Mouse (Mus musculus) heart, embryonic 11.5 days (tissue): ENCODE measurements around the gene Pcgf1. TPM values are rescaled to one million over a fixed set of nuclear protein-coding genes. Genes with fewer than 3 reads are reported as not detected.

Source experiments
- ATAC-seq: fragments of 200-750 bp; cut with Nextera tagmentation; replicated peaks from 2 replicates; pipeline ENCODE4 v1.8.0; 2017; ENCODE audit warnings: moderate library complexity; ENCODE audit not compliant: insufficient number of reproducible peaks, low FRiP score, low TSS enrichment
- H3K27ac ChIP-seq: fragments of 300-500 bp; sonication (generic); 2 replicates; pipeline ENCODE4 v1.5.1; 2014; ENCODE audit warnings: mild to moderate bottlenecking, low read depth, low read length
- H3K27me3 ChIP-seq: fragments of 300-500 bp; sonication (generic); 2 replicates; pipeline ENCODE4 v1.6.1; 2014; ENCODE audit warnings: mild to moderate bottlenecking, low read length, mixed read lengths; ENCODE audit not compliant: control insufficient read depth, insufficient read depth
- H3K36me3 ChIP-seq: fragments of 300-500 bp; sonication (generic); 2 replicates; pipeline ENCODE4 v1.6.1; 2014; ENCODE audit warnings: mild to moderate bottlenecking, low read length, moderate library complexity, mixed read lengths; ENCODE audit not compliant: control insufficient read depth, insufficient read depth
- H3K4me1 ChIP-seq: fragments of 300-500 bp; sonication (generic); 2 replicates; pipeline ENCODE4 v1.6.1; 2014; ENCODE audit warnings: low read length; ENCODE audit not compliant: control insufficient read depth, insufficient read depth
- H3K4me2 ChIP-seq: fragments of 300-500 bp; sonication (generic); 2 replicates; pipeline ENCODE4 v1.6.1; 2014; ENCODE audit warnings: mild to moderate bottlenecking, moderate library complexity
- H3K4me3 ChIP-seq: fragments of 300-500 bp; sonication (generic); 2 replicates; pipeline ENCODE4 v1.5.1; 2014; ENCODE audit warnings: low read depth, low read length
- H3K9ac ChIP-seq: fragments of 300-500 bp; sonication (generic); 2 replicates; pipeline ENCODE4 v1.6.1; 2014; ENCODE audit warnings: mild to moderate bottlenecking, low read depth, low read length, moderate library complexity
- H3K9me3 ChIP-seq: fragments of 300-500 bp; sonication (generic); replicated peaks from 2 replicates; pipeline ENCODE4 v1.6.1; 2016; ENCODE audit warnings: low read length; ENCODE audit not compliant: control insufficient read depth
- WGBS: fragments of 180-500 bp; shearing (Covaris S2); extraction: QIAGEN DNeasy Blood & Tissue Kit; methylation state at CpG from one replicate; pipeline ENCODE4 v1.1.7; 2014; ENCODE audit not compliant: insufficient replicate concordance; 5-methylcytosine and 5-hydroxymethylcytosine counted together
- polyA plus RNA-seq: library from polyadenylated mRNA; unstranded; fragments of >200 nt; fragmentation: Nextera tagmentation; extraction: Ambion mirVana; gene quantifications from 2 replicates; pipeline ENCODE4 v1.2.1, GENCODE M21; 2014

Pcgf1 gene
- polyA plus RNA-seq, 1 experiment from 2014 or later = 15.1 TPM

- H3K36me3 ChIP-seq = no peaks in the 10 kb centered on the region
- ATAC-seq = no peak
- no peak within 1 kb of the TSS for H3K27ac ChIP-seq
- no peak within 1 kb of the TSS for H3K9ac ChIP-seq
- WGBS = under 1% methylated on average over 10 of the region's 10 CpGs
- H3K27me3 ChIP-seq = peaks cover 96% of the 10 kb centered on the region
- H3K4me2 ChIP-seq = peak within 1 kb of the TSS; percentile 56
- H3K9me3 ChIP-seq = no peaks in the 10 kb centered on the region
- peaks cover 15% of the 10 kb centered on the region for H3K4me1 ChIP-seq
- peak within 1 kb of the TSS; percentile 27 for H3K4me3 ChIP-seq
Measured at GRCm38 (mm10) chr6:83070247-83070310, 7.6 kb upstream of the Pcgf1 start, which contains the start of gene Tlx2. Gene Tlx2 (minus strand): TSS chr6:83070293.

DNA sequence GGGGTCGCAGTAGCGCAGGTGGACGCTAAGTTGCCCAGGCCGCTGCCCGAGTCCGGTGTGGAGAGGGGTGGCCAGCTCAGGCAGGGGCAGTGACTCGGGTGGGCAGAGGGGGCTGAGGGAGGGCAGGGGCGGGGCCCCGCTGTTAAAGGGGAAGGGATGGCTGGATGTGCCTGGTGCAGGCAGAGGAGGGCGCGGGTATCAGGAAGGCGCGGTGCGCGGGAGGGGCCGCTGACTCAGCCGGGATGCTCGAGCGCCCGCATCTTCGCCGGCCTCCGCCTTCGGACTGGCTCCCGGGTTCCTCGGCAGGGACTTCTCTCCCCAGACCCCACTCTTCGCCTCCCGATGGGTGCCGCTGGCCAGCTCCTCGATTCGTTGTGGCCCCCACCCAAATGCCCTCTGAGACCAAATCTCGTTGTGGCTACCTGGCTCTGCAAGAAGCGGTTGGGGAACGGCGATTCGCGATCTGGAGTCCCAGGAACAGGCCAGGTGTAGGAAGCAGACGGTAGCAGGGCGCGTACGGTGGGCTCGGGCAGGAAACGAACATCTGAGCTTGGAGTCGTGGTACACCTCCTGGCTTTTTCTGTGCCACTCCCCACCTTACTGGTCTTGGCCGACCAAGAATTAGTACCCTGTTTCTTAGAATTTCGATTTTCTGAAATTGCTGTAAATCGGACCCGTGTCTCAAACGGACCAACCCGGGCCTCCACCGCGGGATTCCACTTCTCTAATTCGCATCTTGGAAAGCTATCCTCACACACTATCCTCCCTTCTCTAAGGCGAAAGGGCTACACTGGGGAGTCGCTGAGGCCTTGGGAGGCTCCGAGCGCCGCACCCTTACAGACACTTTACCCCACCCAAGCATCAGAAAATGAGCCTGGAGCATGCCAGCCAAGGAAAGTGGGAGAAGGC lies 7.1 kb upstream of the Pcgf1 start:
- H3K4me1 ChIP-seq = peaks cover 15% of the 10 kb centered on the region
- peak overlapping the region; percentile 48 for H3K4me2 ChIP-seq
- peaks cover 96% of the 10 kb centered on the region for H3K27me3 ChIP-seq
- 0 out of 2 replicates have a peak, but pooled peaks have one; percentile 8 for ATAC-seq
- H3K4me3 ChIP-seq = peak overlapping the region; percentile 24
- no peak overlapping the region for H3K9ac ChIP-seq
- H3K9me3 ChIP-seq = no peaks in the 10 kb centered on the region
- 2% methylated on average over 48 of the region's 58 CpGs for WGBS
- no peaks in the 10 kb centered on the region for H3K36me3 ChIP-seq
- no peak overlapping the region for H3K27ac ChIP-seq

GRCm38 (mm10) chr6:83071220-83071619 lies 6.4 kb upstream of the Pcgf1 start:
- WGBS = under 1% methylated on average over 15 of the region's 24 CpGs
- Histone ChIP-seq H3K9ac (no peak overlapping the region), H3K4me3 (peak overlapping the region; percentile 22), H3K27me3 (peaks cover 96% of the 10 kb centered on the region), H3K4me2 (peak overlapping the region; percentile 38), H3K4me1 (peaks cover 15% of the 10 kb centered on the region), H3K36me3 (no peaks in the 10 kb centered on the region), H3K9me3 (no peaks in the 10 kb centered on the region), H3K27ac (no peak overlapping the region)
- ATAC-seq = no peak

- WGBS = 12% methylated on average over 2 of the region's 2 CpGs
- Histone ChIP-seq H3K4me1 (peaks cover 4% of the 10 kb centered on the region), H3K27me3 (peaks cover 68% of the 10 kb centered on the region), H3K4me2 (no peak overlapping the region), H3K9ac (no peak overlapping the region), H3K27ac (no peak overlapping the region), H3K4me3 (no peak overlapping the region), H3K9me3 (no peaks in the 10 kb centered on the region), H3K36me3 (no peaks in the 10 kb centered on the region)
- ATAC-seq = no peak
Measured at GRCm38 (mm10) chr6:83074979-83075378, 2.7 kb upstream of the Pcgf1 start.

GRCm38 (mm10) chr6:83078324-83078858 lies 722 bp downstream of the Pcgf1 start:
- Histone ChIP-seq H3K9me3 (no peaks in the 10 kb centered on the region), H3K36me3 (0 out of 2 replicates have a peak, but pooled peaks cover 6% of the 10 kb centered on the region), H3K4me3 (peak overlapping the region; percentile 73), H3K9ac (peak overlapping the region; percentile 85), H3K4me1 (no peaks in the 10 kb centered on the region), H3K27me3 (peaks cover 51% of the 10 kb centered on the region), H3K27ac (peak overlapping the region; percentile 77), H3K4me2 (peak overlapping the region; percentile 96)
- ATAC-seq = peak; percentile 93
- WGBS = under 1% methylated on average over 46 of the region's 46 CpGs

- no peaks in the 10 kb centered on the region for H3K4me1 ChIP-seq
- 91% methylated on average over 5 of the region's 5 CpGs for whole genome bisulfite sequencing
- H3K27ac ChIP-seq = no peak overlapping the region
- H3K9ac ChIP-seq = no peak overlapping the region
- H3K36me3 ChIP-seq = 0 out of 2 replicates have a peak, but pooled peaks cover 6% of the 10 kb centered on the region
- no peak for ATAC-seq
- H3K27me3 ChIP-seq = peaks cover 52% of the 10 kb centered on the region
- no peak overlapping the region for H3K4me2 ChIP-seq
- H3K9me3 ChIP-seq = no peaks in the 10 kb centered on the region
- no peak overlapping the region for H3K4me3 ChIP-seq
Measured at GRCm38 (mm10) chr6:83080210-83080609, 2.5 kb downstream of the Pcgf1 start.

- Histone ChIP-seq H3K4me2 (no peak overlapping the region), H3K4me1 (peaks cover 13% of the 10 kb centered on the region), H3K4me3 (no peak overlapping the region), H3K27ac (no peak overlapping the region), H3K9me3 (no peaks in the 10 kb centered on the region), H3K9ac (no peak overlapping the region), H3K36me3 (0 out of 2 replicates have a peak, but pooled peaks cover 6% of the 10 kb centered on the region), H3K27me3 (peaks cover 65% of the 10 kb centered on the region)
- no peak for ATAC-seq
- WGBS = 8% methylated on average over 5 of the region's 5 CpGs
Measured at GRCm38 (mm10) chr6:83083497-83083896, 5.8 kb downstream of the Pcgf1 start.

- H3K27ac ChIP-seq = no peak overlapping the region
- H3K36me3 ChIP-seq = 0 out of 2 replicates have a peak, but pooled peaks cover 6% of the 10 kb centered on the region
- no peaks in the 10 kb centered on the region for H3K9me3 ChIP-seq
- ATAC-seq = no peak
- WGBS = 13% methylated on average over 6 of the region's 6 CpGs
- no peak overlapping the region for H3K4me2 ChIP-seq
- peaks cover 73% of the 10 kb centered on the region for H3K27me3 ChIP-seq
- no peak overlapping the region for H3K9ac ChIP-seq
- H3K4me1 ChIP-seq = peaks cover 13% of the 10 kb centered on the region
- H3K4me3 ChIP-seq = no peak overlapping the region
Measured at GRCm38 (mm10) chr6:83084477-83084876, 6.8 kb downstream of the Pcgf1 start.
